Mouse (Mus musculus): ENCODE data around the gene Klrb1c. TPM values are rescaled to one million over a fixed set of nuclear protein-coding genes. Genes with fewer than 3 reads are reported as not detected.

Klrb1c gene
- 0.08 TPM in 1 of 2 replicates, not detected in the other for polyA plus RNA-seq (2016; fragmentation: Nextera tagmentation; extraction: Ambion mirVana)

DNA sequence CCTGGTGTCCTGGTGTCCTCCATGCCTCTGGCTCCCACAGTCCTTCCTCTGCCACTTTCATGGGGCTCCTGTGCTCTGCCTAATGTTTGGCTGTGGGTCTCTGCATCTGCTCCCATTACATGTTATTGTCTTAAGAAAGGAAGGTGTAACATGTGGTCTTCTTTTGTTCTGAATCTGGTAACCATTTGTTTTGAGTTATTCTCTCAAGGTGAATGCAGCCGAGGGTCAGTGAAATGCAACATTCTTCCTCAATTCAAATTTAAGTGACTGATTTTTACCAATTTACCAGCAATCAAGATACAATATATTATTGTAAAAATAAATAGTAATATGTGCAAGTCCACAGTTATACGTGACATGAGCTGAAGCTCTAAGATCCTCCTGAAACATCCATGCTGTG lies at the start of gene Klrb1c:
Gene Klrb1c, minus strand, starts transcription at position 101 of the 400 bp plus-strand sequence.
- Histone ChIP-seq H3K4me1 (no peaks in the 10 kb centered on the region), H3K4me3 (replicated peaks) (no peak within 1 kb of the TSS), H3K27me3 (no peaks in the 10 kb centered on the region), H3K9ac (no peak within 1 kb of the TSS), H3K27ac (no peak within 1 kb of the TSS), H3K9me3 (no peaks in the 10 kb centered on the region), H3K4me2 (no peak within 1 kb of the TSS), H3K36me3 (replicated peaks) (no peaks in the 10 kb centered on the region)
- ATAC-seq (ENCODE audit: low FRiP score) = no peak
- WGBS = 90% methylated on average over 2 of the region's 2 CpGs

DNA sequence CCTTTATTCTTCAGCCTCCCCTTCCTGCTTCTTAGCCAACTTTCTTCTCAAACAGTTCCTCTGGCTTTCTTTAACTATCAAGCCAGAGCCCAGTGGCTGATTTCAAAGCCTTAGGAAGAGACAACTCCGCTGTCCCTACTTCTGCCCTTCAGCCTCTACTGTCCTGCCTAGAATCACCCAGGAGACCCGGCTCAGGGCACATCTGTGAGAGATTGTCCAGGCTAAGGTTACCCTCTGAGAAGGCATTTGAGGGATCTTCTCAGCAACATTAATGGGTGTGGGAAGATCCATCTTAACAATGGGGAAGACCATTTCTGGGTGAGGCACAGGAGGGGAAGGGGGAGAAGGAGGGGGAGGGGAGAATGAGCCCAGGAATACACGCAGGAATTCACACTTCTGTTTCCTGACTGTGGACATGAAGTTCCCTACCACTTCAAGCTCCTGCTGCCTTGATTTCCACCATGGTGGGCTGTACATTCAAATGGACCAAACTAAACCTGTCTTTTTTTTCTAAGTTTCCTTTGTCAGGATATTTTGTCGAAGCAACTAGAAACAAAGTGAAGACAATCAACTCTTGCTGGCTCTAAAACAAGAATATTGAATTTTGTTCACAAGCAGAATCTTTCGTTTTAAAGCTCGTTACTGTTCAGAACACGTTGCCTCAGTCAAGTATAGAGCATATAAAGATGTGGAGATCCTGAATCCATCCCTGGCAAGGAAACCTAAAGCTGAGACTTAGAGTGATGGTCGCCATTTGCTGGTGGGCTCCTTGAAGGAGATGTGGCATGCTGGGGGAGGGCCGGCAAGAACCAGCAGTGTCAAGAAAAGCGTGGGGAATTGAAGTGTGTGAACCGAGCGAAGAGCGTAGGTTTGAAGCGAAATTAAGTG lies 48.7 kb upstream of the Klrb1c start:
- H3K27ac ChIP-seq = peak overlapping the region; percentile 83
- H3K27me3 ChIP-seq = no peaks in the 10 kb centered on the region
- H3K4me1 ChIP-seq = peaks cover 18% of the 10 kb centered on the region
- peak; percentile 37 for ATAC-seq (ENCODE audit: low FRiP score)
- H3K9ac ChIP-seq = peak overlapping the region; percentile 48
- H3K36me3 ChIP-seq (replicated peaks) = no peaks in the 10 kb centered on the region
- H3K4me2 ChIP-seq = peak overlapping the region; percentile 63
- H3K4me3 ChIP-seq (replicated peaks) = peak overlapping the region; percentile 74
- H3K9me3 ChIP-seq = no peaks in the 10 kb centered on the region
- WGBS = 2% methylated on average over 14 of the region's 14 CpGs

GRCm38 (mm10) chr6:128836955-128837334 lies 47.9 kb upstream of the Klrb1c start:
- H3K9me3 ChIP-seq = no peaks in the 10 kb centered on the region
- no peak for ATAC-seq (ENCODE audit: low FRiP score)
- H3K27ac ChIP-seq = peak overlapping the region; percentile 83; the same call in 1 of the 2 replicates
- no peaks in the 10 kb centered on the region for H3K36me3 ChIP-seq (replicated peaks)
- 81% methylated on average over 6 of the region's 6 CpGs for WGBS
- H3K9ac ChIP-seq = no peak overlapping the region
- peaks cover 15% of the 10 kb centered on the region for H3K4me1 ChIP-seq
- no peaks in the 10 kb centered on the region for H3K27me3 ChIP-seq
- H3K4me3 ChIP-seq (replicated peaks) = peak overlapping the region; percentile 74
- H3K4me2 ChIP-seq = peak overlapping the region; percentile 63

GRCm38 (mm10) chr6:128836191-128836954 lies 47.4 kb upstream of the Klrb1c start:
- no peak for ATAC-seq (ENCODE audit: low FRiP score)
- Histone ChIP-seq H3K4me1 (peaks cover 11% of the 10 kb centered on the region; the same call in 1 of the 2 replicates), H3K27ac (no peak overlapping the region), H3K9me3 (no peaks in the 10 kb centered on the region), H3K4me2 (no peak overlapping the region), H3K4me3 (replicated peaks) (no peak overlapping the region), H3K36me3 (replicated peaks) (no peaks in the 10 kb centered on the region), H3K27me3 (no peaks in the 10 kb centered on the region), H3K9ac (no peak overlapping the region)
- WGBS = 77% methylated on average over 8 of the region's 8 CpGs

DNA sequence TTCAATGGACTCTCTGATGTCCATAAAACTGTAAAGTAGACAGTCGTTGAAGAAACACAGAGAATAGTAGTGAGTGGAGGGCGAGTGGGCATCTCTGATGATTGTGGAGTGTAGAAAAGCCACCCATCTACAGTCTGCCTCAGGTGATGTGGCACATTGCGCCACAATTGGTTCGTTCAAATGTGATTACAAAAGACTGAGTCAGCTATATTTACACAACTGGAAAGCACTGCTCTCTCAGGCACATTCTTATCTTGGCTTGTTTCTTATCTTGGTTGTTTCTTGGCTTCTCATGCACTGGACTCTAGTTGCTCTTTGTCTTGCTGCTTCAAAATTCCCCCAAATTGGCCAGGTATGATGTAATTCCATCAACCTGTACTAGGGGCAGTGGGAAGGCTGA lies 46.6 kb upstream of the Klrb1c start:
- Histone ChIP-seq H3K9me3 (no peaks in the 10 kb centered on the region), H3K27ac (no peak overlapping the region), H3K4me3 (replicated peaks) (no peak overlapping the region), H3K4me2 (no peak overlapping the region), H3K36me3 (replicated peaks) (no peaks in the 10 kb centered on the region), H3K4me1 (peaks cover 11% of the 10 kb centered on the region; the same call in 1 of the 2 replicates), H3K9ac (no peak overlapping the region), H3K27me3 (no peaks in the 10 kb centered on the region)
- ATAC-seq (ENCODE audit: low FRiP score) = no peak
- 87% methylated on average over 4 of the region's 4 CpGs for WGBS

- Histone ChIP-seq H3K4me3 (replicated peaks) (no peak overlapping the region), H3K9me3 (no peaks in the 10 kb centered on the region), H3K4me1 (0 out of 2 replicates have a peak, but pooled peaks cover 6% of the 10 kb centered on the region), H3K27ac (no peak overlapping the region), H3K4me2 (no peak overlapping the region), H3K9ac (no peak overlapping the region), H3K36me3 (replicated peaks) (no peaks in the 10 kb centered on the region), H3K27me3 (no peaks in the 10 kb centered on the region)
- no peak for ATAC-seq (ENCODE audit: low FRiP score)
- 91% methylated on average over 10 of the region's 10 CpGs for WGBS
Measured at GRCm38 (mm10) chr6:128833046-128833445, 44.0 kb upstream of the Klrb1c start.

- H3K36me3 ChIP-seq (replicated peaks) = no peaks in the 10 kb centered on the region
- no peaks in the 10 kb centered on the region for H3K9me3 ChIP-seq
- ATAC-seq (ENCODE audit: low FRiP score) = no peak
- H3K27me3 ChIP-seq = no peaks in the 10 kb centered on the region
- no peaks in the 10 kb centered on the region for H3K4me1 ChIP-seq
- no peak overlapping the region for H3K9ac ChIP-seq
- no peak overlapping the region for H3K27ac ChIP-seq
- H3K4me2 ChIP-seq = no peak overlapping the region
- H3K4me3 ChIP-seq (replicated peaks) = no peak overlapping the region
- 65% methylated on average over 4 of the region's 4 CpGs for WGBS
Measured at GRCm38 (mm10) chr6:128829837-128830236, 40.8 kb upstream of the Klrb1c start.

GRCm38 (mm10) chr6:128826781-128827180 lies 37.8 kb upstream of the Klrb1c start:
- Histone ChIP-seq H3K27me3 (no peaks in the 10 kb centered on the region), H3K9me3 (no peaks in the 10 kb centered on the region), H3K4me1 (no peaks in the 10 kb centered on the region), H3K9ac (no peak overlapping the region), H3K4me3 (replicated peaks) (no peak overlapping the region), H3K4me2 (no peak overlapping the region), H3K36me3 (replicated peaks) (no peaks in the 10 kb centered on the region), H3K27ac (no peak overlapping the region)
- no peak for ATAC-seq (ENCODE audit: low FRiP score)
- WGBS = 88% methylated on average over 3 of the region's 3 CpGs

DNA sequence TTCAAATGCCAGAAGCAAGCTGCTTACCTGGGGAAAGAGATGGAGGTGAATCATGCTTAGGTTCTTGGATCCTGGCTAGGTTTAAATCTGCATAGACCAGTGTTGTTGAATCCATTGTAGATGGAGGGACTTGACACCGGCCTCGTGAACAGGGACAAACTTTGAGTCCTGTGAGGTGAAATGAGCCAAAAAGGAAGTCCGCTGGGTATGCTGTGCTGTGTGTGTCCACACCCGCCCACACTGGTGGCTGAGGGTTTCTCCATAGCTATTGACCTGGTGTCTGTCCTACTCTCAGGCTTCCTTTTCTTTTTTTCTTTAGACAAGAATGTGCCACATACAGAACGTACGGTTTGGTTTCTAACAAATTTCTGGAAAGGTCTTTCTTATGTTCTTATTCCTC lies 37.1 kb upstream of the Klrb1c start, which contains the start of the genes Gm44511 and Klrb1b:
Gene Gm44511, minus strand, starts transcription at position 184 of the 400 bp plus-strand sequence.
Gene Klrb1b, minus strand, starts transcription at position 200 of the 400 bp plus-strand sequence.
- no peak within 1 kb of the TSS for H3K27ac ChIP-seq
- WGBS = 92% methylated on average over 6 of the region's 6 CpGs
- H3K9me3 ChIP-seq = no peaks in the 10 kb centered on the region
- H3K4me3 ChIP-seq (replicated peaks) = no peak within 1 kb of the TSS
- no peak within 1 kb of the TSS for H3K9ac ChIP-seq
- ATAC-seq (ENCODE audit: low FRiP score) = no peak
- H3K4me2 ChIP-seq = no peak within 1 kb of the TSS
- H3K36me3 ChIP-seq (replicated peaks) = no peaks in the 10 kb centered on the region
- H3K4me1 ChIP-seq = no peaks in the 10 kb centered on the region
- H3K27me3 ChIP-seq = no peaks in the 10 kb centered on the region

DNA sequence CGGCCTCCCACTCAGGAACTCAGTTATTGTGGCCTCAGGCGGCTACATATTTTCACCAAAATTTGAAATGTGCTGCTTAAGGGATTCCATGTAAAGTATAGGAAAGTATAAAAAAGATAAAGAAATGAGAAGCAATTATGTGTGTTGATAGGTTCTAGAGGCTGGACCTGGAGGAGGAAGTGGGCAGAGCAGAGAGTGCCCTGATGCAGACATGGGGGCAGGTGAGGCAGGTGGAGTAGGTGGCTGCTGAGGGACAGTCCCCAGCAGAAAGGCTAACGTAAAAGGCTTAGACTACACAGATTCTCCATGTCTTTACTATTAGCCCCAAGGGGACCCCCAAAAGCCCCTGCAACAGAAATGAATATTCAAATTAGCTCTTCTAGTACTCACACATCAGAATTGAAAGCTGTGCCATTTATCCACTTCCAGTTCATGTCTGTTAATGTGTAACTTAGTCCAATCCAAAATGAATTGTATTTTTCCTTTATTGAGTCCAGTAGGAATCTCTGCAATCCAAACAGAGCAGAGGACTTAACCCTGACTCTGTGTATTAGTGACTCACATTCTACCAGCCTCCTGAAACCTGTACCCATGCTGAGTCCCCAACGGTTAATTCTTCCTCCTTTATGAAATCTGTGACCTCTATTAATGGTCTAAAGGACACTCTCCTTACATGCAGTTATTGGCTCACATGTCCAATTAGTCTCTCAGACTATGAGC lies 29.2 kb upstream of the Klrb1c start:
- Histone ChIP-seq H3K9me3 (no peaks in the 10 kb centered on the region), H3K4me3 (replicated peaks) (no peak overlapping the region), H3K4me2 (no peak overlapping the region), H3K36me3 (replicated peaks) (no peaks in the 10 kb centered on the region), H3K27me3 (no peaks in the 10 kb centered on the region), H3K27ac (no peak overlapping the region), H3K9ac (no peak overlapping the region), H3K4me1 (no peaks in the 10 kb centered on the region)
- no peak for ATAC-seq (ENCODE audit: low FRiP score)
- WGBS = 82% methylated on average over 4 of the region's 4 CpGs

GRCm38 (mm10) chr6:128808532-128808931 lies 19.5 kb upstream of the Klrb1c start:
- Histone ChIP-seq H3K27ac (no peak overlapping the region), H3K36me3 (replicated peaks) (no peaks in the 10 kb centered on the region), H3K27me3 (no peaks in the 10 kb centered on the region), H3K9ac (no peak overlapping the region), H3K9me3 (no peaks in the 10 kb centered on the region), H3K4me3 (replicated peaks) (no peak overlapping the region), H3K4me2 (no peak overlapping the region), H3K4me1 (no peaks in the 10 kb centered on the region)
- no peak for ATAC-seq (ENCODE audit: low FRiP score)
- 89% methylated on average over 5 of the region's 5 CpGs for WGBS

- Histone ChIP-seq H3K27ac (no peak overlapping the region), H3K27me3 (no peaks in the 10 kb centered on the region), H3K9me3 (no peaks in the 10 kb centered on the region), H3K4me3 (replicated peaks) (no peak overlapping the region), H3K9ac (no peak overlapping the region), H3K36me3 (replicated peaks) (no peaks in the 10 kb centered on the region), H3K4me1 (no peaks in the 10 kb centered on the region), H3K4me2 (no peak overlapping the region)
- WGBS = 67% methylated on average over 3 of the region's 3 CpGs
- ATAC-seq (ENCODE audit: low FRiP score) = no peak
Measured at GRCm38 (mm10) chr6:128807021-128807420, 18.0 kb upstream of the Klrb1c start.
